Mouse (Mus musculus) kidney, postnatal 14 days (tissue): ENCODE measurements at regions not wholly inside any gene's neighbourhood (a gene's known extent, or its start where the extent isn't known, plus 50 kb on each side); places are given as distances from the start of the nearest gene placed in this dataset.

ENCODE experiments used
- DNase-seq: peaks from one replicate; pipeline ENCODE4 v3.0.0; 2022; ENCODE audit warnings: mixed read lengths

GRCm38 (mm10) chr16:26168216-26168615 lies 62.6 kb upstream of the P3h2 start:
- no peak for DNase-seq

GRCm38 (mm10) chr16:26164066-26164465 lies 58.5 kb upstream of the P3h2 start:
- DNase-seq = peak; percentile 68

- DNase-seq = no peak
These were observed 57.8 kb upstream of the P3h2 start for GRCm38 (mm10) chr16:26163401-26163800.

GRCm38 (mm10) chr16:26157606-26158005 lies 52.0 kb upstream of the P3h2 start:
- DNase-seq = no peak
